Mouse (Mus musculus): ENCODE results near the gene Ccl17. TPM values are rescaled to one million over a fixed set of nuclear protein-coding genes. Genes with fewer than 3 reads are reported as not detected.

Gene Ccl17
- polyA plus RNA-seq, 1 experiment from 2014 or later: not detected

DNA sequence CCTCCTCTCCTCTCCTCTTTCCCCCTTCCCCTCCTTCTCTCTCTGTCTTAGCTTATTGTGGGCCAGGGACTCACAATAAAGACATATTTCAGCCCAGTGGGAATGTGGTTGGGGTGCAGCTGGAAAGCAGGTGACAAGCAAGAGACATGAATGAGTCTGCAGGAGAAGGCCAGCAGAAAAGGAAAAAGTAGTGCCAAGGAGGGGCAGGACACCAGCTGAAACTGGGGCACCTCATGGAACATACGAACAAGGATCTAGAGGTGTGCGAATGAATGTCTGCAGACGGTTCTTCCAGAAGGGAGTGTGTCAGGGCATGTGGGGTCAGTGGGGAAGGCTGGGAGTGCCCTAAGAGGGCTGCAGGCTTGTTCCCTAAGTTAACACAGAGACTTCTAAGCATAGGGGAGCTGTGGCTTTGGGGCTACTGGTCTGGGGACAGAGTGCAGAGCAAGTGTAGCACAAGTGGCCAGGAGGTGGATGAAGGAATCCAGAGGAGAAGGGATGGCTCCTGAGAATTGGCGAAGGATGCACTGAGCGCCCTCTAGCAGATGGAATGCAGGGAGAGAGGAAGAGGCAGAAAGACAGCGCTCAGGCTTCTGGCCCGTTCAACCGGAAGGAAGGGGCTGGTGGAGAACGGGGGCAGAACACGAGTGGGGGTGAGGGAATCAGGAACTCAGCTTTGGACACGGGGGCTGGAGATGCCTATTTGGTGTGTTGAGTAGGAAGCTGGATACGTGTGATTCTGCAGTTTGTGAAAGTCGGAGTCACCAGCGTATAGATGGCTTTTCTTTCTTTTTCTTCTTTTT, 8.8 kb upstream of the Ccl17 start:
- peak overlapping the region; percentile 37; the same call in 1 of the 2 replicates for H3K9ac ChIP-seq (ENCODE audit: low read length)
- H3K4me1 ChIP-seq (replicated peaks; ENCODE audit: control insufficient read depth, insufficient read depth, low read length): no peaks in the 10 kb centered on the region
- no peaks in the 10 kb centered on the region for H3K9me3 ChIP-seq (ENCODE audit: control insufficient read depth, low read length)
- DNase-seq (ENCODE audit: low spot score) (no peak), ATAC-seq (replicated peaks; ENCODE audit: low FRiP score) (no peak)
- no peaks in the 10 kb centered on the region for H3K27me3 ChIP-seq (ENCODE audit: control insufficient read depth, insufficient read depth, low read length)
- H3K36me3 ChIP-seq (ENCODE audit: control insufficient read depth, insufficient read depth, low read length): no peaks in the 10 kb centered on the region
- H3K4me3 ChIP-seq (ENCODE audit: low read depth, low read length): no peak overlapping the region
- 41% methylated on average over 14 of the region's 14 CpGs for WGBS
- no peak overlapping the region for H3K4me2 ChIP-seq (ENCODE audit: low read depth, low read length, severe bottlenecking)
- H3K27ac ChIP-seq (ENCODE audit: low read depth, low read length): no peak overlapping the region

DNA sequence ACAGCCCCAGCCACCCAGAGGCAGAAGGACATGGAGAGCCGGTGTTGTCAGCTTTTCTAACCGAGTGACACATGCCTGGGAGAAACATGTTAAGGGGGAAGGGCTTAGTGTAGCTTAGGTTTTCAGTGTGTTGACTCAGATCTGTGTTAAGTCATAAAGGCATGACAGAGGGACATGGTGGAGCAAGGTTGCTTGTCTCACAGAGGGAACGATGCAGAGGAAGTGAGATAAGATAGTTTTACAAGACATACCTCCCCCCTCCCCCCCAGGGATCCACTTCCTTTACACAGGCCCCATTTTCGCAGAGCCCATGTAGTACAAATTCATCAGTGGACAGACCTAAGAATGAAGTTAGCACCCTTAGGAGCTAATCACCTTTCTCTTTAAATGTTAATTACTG, 7.9 kb upstream of the Ccl17 start:
- Histone ChIP-seq H3K9ac (ENCODE audit: low read length) (no peak overlapping the region), H3K4me2 (ENCODE audit: low read depth, low read length, severe bottlenecking) (no peak overlapping the region), H3K4me3 (ENCODE audit: low read depth, low read length) (no peak overlapping the region), H3K27me3 (ENCODE audit: control insufficient read depth, insufficient read depth, low read length) (no peaks in the 10 kb centered on the region), H3K36me3 (ENCODE audit: control insufficient read depth, insufficient read depth, low read length) (no peaks in the 10 kb centered on the region), H3K9me3 (ENCODE audit: control insufficient read depth, low read length) (no peaks in the 10 kb centered on the region), H3K4me1 (replicated peaks; ENCODE audit: control insufficient read depth, insufficient read depth, low read length) (no peaks in the 10 kb centered on the region), H3K27ac (ENCODE audit: low read depth, low read length) (no peak overlapping the region)
- ATAC-seq (replicated peaks; ENCODE audit: low FRiP score) (no peak), DNase-seq (ENCODE audit: low spot score) (no peak)
- WGBS: 80% methylated on average over 4 of the region's 4 CpGs

DNA sequence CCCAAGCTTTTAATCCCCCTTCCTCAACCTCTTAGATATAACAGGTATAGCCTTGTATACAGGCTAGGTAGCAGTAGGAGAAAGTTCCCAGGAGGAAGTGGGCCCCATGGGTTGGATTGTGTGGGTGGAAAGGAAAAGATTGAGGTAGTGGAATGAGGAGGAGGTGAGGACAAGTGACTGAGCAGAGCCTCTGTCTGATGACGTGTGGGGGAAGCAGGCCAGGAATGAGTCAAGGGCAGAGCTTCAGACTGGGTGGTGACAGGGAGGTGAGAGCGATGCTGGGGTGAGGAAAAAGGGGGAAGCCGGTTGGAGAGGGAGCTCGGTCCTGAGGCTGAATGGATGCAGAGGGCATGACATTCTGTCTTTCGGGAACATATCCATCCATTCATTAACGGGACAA, 6.7 kb upstream of the Ccl17 start:
- Histone ChIP-seq H3K4me2 (ENCODE audit: low read depth, low read length, severe bottlenecking) (no peak overlapping the region), H3K27me3 (ENCODE audit: control insufficient read depth, insufficient read depth, low read length) (no peaks in the 10 kb centered on the region), H3K9me3 (ENCODE audit: control insufficient read depth, low read length) (no peaks in the 10 kb centered on the region), H3K4me3 (ENCODE audit: low read depth, low read length) (no peak overlapping the region), H3K4me1 (replicated peaks; ENCODE audit: control insufficient read depth, insufficient read depth, low read length) (no peaks in the 10 kb centered on the region), H3K9ac (ENCODE audit: low read length) (no peak overlapping the region), H3K27ac (ENCODE audit: low read depth, low read length) (no peak overlapping the region), H3K36me3 (ENCODE audit: control insufficient read depth, insufficient read depth, low read length) (no peaks in the 10 kb centered on the region)
- DNase-seq (ENCODE audit: low spot score): no peak
- WGBS: 77% methylated on average over 6 of the region's 6 CpGs
- ATAC-seq (replicated peaks; ENCODE audit: low FRiP score): no peak

DNA sequence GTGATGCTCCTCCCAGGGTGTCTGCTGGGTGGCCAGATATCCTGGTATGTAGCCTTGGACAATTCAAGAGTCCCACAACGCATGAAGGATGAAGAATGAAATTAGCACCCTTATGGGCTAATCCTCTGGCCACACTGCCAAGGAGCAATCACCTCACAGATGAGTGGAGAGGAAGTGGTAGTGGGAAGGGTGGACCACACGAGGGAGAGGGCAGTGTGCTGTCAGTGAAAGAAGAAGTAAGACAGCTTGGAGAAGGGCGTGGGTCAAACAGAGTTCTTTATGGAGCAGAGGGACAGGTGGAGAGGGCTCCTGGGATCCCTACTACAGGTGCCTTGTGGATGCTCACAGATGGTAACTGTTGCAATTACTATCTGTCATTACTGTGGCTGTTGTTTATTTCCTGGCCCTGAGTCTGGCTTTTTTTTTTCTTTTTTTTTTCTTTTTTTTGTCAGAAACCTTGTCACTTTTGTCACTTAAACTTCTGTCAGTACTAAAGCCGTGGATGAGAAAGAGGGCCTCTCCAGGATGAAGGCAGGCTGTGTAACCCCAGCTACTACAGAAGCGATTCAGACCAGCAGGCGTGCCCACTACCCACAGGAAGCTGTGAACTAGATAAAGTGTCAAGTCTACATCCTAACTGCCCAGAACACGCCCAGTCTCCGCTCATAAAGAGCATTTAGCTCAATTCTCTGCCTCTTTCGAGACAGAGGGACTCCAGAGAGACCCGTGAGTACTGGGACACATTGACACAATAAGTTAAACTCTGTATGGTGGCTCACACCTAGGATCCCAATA, 5.5 kb upstream of the Ccl17 start:
- DNase-seq (ENCODE audit: low spot score) (no peak), ATAC-seq (replicated peaks; ENCODE audit: low FRiP score) (no peak)
- Histone ChIP-seq H3K27ac (ENCODE audit: low read depth, low read length) (no peak overlapping the region), H3K4me3 (ENCODE audit: low read depth, low read length) (no peak overlapping the region), H3K4me1 (replicated peaks; ENCODE audit: control insufficient read depth, insufficient read depth, low read length) (no peaks in the 10 kb centered on the region), H3K9ac (ENCODE audit: low read length) (no peak overlapping the region), H3K9me3 (ENCODE audit: control insufficient read depth, low read length) (no peaks in the 10 kb centered on the region), H3K36me3 (ENCODE audit: control insufficient read depth, insufficient read depth, low read length) (no peaks in the 10 kb centered on the region), H3K4me2 (ENCODE audit: low read depth, low read length, severe bottlenecking) (no peak overlapping the region), H3K27me3 (ENCODE audit: control insufficient read depth, insufficient read depth, low read length) (no peaks in the 10 kb centered on the region)
- 83% methylated on average over 10 of the region's 10 CpGs for WGBS

DNA sequence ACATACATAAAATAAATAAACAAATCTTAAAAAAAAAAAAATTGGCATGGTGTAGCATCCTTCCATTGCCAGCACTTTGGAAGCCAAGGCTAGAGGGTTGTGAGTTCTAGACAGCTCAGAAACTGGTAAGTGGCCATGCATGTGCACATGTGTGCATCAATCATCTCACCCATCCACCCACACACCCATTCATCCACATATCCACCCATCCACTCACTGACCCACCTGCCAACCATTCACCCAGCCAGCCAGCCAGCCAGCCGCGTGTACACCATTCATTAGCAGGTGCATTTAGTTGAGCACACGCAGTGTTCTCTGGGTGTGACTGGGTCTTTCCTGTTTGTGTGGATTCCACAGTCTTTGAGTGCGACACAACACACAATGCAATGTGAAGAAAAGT, 4.4 kb upstream of the Ccl17 start:
- ATAC-seq (replicated peaks; ENCODE audit: low FRiP score) (no peak), DNase-seq (ENCODE audit: low spot score) (no peak)
- no peak overlapping the region for H3K27ac ChIP-seq (ENCODE audit: low read depth, low read length)

DNA sequence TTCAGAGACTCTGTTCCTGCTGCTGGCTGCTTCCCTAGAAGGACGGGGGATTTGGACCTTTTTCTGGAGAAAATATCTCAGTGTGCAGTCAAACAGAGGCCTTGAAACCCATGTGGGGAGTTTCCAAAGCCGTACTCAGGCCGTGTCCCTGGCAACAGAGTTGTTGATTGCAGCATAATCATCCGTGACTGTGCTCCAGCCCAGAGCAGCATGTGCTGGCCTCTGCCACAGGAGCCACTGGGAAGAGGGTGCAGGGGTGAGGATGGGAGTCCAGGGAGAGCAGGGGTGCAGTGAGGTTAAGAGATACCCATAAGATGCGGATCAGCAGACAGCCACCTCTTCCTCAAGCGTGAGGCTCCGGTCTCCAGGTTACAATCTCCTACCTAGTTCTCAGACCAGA, 2.7 kb upstream of the Ccl17 start:
- ATAC-seq (replicated peaks; ENCODE audit: low FRiP score) (no peak), DNase-seq (ENCODE audit: low spot score) (no peak)
- peaks cover 1% of the 10 kb centered on the region; the same call in 1 of the 2 replicates for H3K4me1 ChIP-seq (replicated peaks; ENCODE audit: control insufficient read depth, insufficient read depth, low read length)
- 77% methylated on average over 7 of the region's 7 CpGs for WGBS
- H3K9me3 ChIP-seq (ENCODE audit: control insufficient read depth, low read length): no peaks in the 10 kb centered on the region
- H3K4me2 ChIP-seq (ENCODE audit: low read depth, low read length, severe bottlenecking): no peak overlapping the region
- no peak overlapping the region for H3K27ac ChIP-seq (ENCODE audit: low read depth, low read length)
- H3K9ac ChIP-seq (ENCODE audit: low read length): no peak overlapping the region
- no peak overlapping the region for H3K4me3 ChIP-seq (ENCODE audit: low read depth, low read length)
- H3K27me3 ChIP-seq (ENCODE audit: control insufficient read depth, insufficient read depth, low read length): no peaks in the 10 kb centered on the region
- H3K36me3 ChIP-seq (ENCODE audit: control insufficient read depth, insufficient read depth, low read length): no peaks in the 10 kb centered on the region

More for the DNA sequence above, 4.4 kb upstream of the Ccl17 start:
- no peaks in the 10 kb centered on the region for H3K4me1 ChIP-seq (replicated peaks; ENCODE audit: control insufficient read depth, insufficient read depth, low read length)
- 69% methylated on average over 4 of the region's 4 CpGs for WGBS
- H3K9me3 ChIP-seq (ENCODE audit: control insufficient read depth, low read length): no peaks in the 10 kb centered on the region
- H3K4me3 ChIP-seq (ENCODE audit: low read depth, low read length): no peak overlapping the region
- no peaks in the 10 kb centered on the region for H3K36me3 ChIP-seq (ENCODE audit: control insufficient read depth, insufficient read depth, low read length)
- H3K4me2 ChIP-seq (ENCODE audit: low read depth, low read length, severe bottlenecking): no peak overlapping the region
- H3K9ac ChIP-seq (ENCODE audit: low read length): no peak overlapping the region
- H3K27me3 ChIP-seq (ENCODE audit: control insufficient read depth, insufficient read depth, low read length): no peaks in the 10 kb centered on the region

DNA sequence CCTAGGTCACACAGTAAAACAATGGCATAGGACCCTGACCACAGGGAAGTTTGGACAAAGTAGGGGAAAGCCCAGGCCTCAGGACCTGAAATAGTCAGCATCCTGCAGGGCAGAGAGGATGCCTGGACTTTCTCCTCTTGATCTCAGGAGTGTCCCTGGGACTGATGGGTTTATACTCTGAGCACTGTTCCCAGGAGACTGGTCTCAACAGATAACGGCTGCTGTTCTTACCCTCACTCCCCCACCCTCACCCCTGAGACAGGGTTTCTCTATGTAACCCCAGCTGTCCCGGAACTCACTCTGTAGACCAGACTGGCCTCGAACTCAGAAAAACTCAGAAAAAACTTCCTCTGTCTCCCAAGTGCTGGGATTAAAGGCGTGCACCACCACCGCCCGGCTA, 1.9 kb upstream of the Ccl17 start:
- Histone ChIP-seq H3K27me3 (ENCODE audit: control insufficient read depth, insufficient read depth, low read length) (no peaks in the 10 kb centered on the region), H3K9me3 (ENCODE audit: control insufficient read depth, low read length) (no peaks in the 10 kb centered on the region), H3K36me3 (ENCODE audit: control insufficient read depth, insufficient read depth, low read length) (no peaks in the 10 kb centered on the region), H3K4me3 (ENCODE audit: low read depth, low read length) (no peak overlapping the region), H3K4me1 (replicated peaks; ENCODE audit: control insufficient read depth, insufficient read depth, low read length) (peaks cover 3% of the 10 kb centered on the region; the same call in 1 of the 2 replicates), H3K4me2 (ENCODE audit: low read depth, low read length, severe bottlenecking) (no peak overlapping the region), H3K27ac (ENCODE audit: low read depth, low read length) (no peak overlapping the region), H3K9ac (ENCODE audit: low read length) (no peak overlapping the region)
- no peak for ATAC-seq (replicated peaks; ENCODE audit: low FRiP score)
- no peak for DNase-seq (ENCODE audit: low spot score)
- WGBS: 86% methylated on average over 6 of the region's 6 CpGs

DNA sequence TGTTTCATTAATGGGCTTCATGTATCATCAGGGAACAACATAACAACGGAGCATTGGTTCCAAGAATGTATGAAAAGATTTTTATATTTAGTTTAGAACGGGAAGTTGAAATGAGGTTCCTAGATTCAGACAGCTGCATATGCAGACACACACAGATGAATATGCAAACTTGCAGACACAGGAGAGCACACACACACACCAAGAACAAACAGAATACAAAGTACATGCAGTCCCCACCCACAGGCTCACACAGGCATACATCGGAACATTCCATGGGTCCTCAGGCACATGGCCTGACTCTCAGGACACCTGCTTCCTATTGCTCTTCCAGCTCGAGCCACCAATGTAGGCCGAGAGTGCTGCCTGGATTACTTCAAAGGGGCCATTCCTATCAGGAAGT, 602 bp downstream of the Ccl17 start:
- H3K4me2 ChIP-seq (ENCODE audit: low read depth, low read length, severe bottlenecking): no peak overlapping the region
- no peaks in the 10 kb centered on the region for H3K9me3 ChIP-seq (ENCODE audit: control insufficient read depth, low read length)
- H3K27ac ChIP-seq (ENCODE audit: low read depth, low read length): no peak overlapping the region
- H3K27me3 ChIP-seq (ENCODE audit: control insufficient read depth, insufficient read depth, low read length): no peaks in the 10 kb centered on the region
- 92% methylated on average over 5 of the region's 5 CpGs for WGBS
- H3K4me1 ChIP-seq (replicated peaks; ENCODE audit: control insufficient read depth, insufficient read depth, low read length): peaks cover 3% of the 10 kb centered on the region; the same call in 1 of the 2 replicates
- no peak overlapping the region for H3K9ac ChIP-seq (ENCODE audit: low read length)
- H3K36me3 ChIP-seq (ENCODE audit: control insufficient read depth, insufficient read depth, low read length): no peaks in the 10 kb centered on the region
- DNase-seq (ENCODE audit: low spot score) (no peak), ATAC-seq (replicated peaks; ENCODE audit: low FRiP score) (no peak)
- no peak overlapping the region for H3K4me3 ChIP-seq (ENCODE audit: low read depth, low read length)
